Mouse (Mus musculus) brain, adult 2 months (tissue): ENCODE data around the gene Nkx3-2.

Experiments used
- DNase-seq: peaks from one replicate; pipeline ENCODE4 v3.0.0; 2011; ENCODE audit warnings: low read depth, low spot score

Nkx3-2 gene

DNA sequence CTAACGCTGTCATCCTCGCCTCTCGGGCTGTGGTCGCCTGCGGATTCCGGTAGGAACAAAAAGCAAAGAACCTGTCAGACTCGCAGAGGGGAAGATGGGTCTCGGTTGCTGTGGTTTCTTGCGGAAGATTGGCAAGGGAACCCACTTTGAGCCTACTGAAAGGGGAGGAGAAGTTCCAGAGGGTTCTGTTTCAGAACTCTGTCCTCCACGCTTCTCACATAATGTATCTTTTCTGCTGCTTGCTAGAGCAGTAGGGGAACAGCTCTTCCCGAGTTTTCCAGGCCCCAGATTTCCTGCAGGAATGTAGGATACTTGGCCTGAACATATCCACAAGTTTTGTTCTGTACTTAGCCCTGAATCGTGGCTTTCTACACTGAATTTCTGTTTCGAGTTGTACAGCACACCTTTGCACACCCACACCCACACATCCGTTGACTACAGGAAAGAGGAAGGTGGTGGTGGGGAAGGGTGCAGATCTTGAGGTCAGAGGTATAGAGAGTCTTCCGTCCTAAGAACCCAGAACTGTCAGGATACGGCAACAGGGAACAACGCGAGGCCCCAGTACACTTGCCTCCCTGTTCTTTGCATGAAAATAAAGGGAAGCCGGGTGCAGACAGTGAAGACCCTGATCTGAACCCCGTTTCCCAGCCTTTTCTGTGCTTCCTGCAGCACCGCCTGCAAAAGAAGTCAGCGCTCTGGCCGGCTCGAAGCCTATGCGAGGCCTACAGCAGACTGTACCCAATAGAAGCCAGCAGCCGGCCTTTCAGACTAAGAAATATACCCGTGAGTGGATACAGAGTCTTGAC, 2.0 kb downstream of the Nkx3-2 start:
- no peak for DNase-seq

DNA sequence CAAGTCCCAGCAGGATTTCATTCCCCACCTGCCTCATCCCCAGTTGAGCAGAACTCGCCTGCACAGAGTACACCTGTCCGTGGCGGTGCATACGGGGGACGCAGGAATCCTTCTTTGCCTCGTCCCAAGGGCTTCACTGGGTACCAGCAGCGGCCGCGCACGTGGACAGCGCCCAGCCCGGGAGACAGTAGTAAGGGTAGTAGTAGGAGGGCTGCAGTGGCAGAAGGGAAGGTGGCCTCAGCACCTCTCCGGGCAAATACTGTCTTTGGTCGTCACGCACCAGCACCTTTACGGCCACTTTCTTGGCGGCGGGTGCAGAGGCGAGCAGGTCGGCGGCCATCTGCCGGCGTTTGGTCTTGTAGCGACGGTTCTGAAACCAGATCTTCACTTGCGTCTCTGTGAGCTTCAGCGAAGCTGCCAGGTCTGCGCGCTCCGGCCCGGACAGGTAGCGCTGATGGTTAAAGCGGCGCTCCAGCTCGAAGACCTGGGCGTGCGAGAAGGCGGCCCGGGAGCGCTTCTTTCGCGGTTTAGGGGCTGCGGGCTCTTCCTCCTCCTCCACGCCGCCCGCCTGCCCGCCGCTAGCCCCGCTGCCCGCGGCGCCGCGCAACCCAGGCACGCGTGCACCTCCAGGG, 2.7 kb downstream of the Nkx3-2 start:
- DNase-seq: no peak

DNA sequence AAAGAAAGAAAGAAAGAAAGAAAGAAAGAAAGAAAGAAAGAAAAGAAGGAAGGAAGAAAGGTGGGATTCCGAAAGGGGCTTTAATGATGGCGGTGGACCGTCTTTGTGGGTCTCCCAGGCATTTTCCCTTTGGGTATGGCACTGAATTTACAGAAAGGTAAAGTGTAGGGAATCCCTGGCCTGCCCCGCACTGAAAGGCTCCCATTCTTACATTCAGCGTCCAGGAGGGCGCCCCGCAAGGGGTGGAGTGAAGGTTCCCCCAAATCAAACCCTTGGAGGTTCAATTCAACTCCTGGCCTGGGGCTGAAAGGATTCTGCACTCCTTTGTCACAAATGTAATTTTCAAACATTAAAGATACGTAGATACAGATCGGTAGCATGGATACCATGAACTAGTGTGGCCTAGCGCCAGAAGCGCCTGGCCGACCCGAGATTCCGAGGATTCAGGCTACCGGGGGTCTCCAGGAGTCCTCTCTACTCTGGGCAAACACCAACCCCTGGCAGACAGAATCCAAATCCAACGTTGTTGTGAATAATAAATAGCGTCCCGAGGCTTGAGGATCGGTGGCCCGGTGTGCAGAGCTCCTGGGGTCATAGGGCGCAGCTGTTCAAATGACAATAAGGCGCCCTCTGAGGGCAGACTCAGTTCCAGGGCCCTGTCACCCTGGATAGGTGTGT, 3.3 kb downstream of the Nkx3-2 start:
- DNase-seq: no peak

DNA sequence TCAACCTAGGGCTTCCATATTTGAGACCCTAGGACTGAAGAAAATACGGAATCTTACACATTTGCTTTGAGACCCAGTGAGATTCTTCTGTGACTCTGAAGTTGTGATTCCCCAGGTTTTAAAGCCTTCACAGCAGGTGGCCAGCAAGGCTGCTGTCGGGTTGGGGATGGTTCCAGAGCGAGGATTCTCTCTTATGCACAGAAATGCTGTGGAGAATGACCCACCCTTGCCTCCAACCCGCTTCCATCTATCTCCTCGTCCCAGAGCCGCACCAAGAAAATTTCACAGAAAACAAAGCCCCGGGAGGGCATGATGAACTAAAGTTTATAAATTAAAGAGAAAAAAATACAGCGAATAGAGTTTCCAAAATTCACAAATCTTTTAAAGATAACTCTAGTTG, 4.2 kb downstream of the Nkx3-2 start:
- no peak for DNase-seq

DNA sequence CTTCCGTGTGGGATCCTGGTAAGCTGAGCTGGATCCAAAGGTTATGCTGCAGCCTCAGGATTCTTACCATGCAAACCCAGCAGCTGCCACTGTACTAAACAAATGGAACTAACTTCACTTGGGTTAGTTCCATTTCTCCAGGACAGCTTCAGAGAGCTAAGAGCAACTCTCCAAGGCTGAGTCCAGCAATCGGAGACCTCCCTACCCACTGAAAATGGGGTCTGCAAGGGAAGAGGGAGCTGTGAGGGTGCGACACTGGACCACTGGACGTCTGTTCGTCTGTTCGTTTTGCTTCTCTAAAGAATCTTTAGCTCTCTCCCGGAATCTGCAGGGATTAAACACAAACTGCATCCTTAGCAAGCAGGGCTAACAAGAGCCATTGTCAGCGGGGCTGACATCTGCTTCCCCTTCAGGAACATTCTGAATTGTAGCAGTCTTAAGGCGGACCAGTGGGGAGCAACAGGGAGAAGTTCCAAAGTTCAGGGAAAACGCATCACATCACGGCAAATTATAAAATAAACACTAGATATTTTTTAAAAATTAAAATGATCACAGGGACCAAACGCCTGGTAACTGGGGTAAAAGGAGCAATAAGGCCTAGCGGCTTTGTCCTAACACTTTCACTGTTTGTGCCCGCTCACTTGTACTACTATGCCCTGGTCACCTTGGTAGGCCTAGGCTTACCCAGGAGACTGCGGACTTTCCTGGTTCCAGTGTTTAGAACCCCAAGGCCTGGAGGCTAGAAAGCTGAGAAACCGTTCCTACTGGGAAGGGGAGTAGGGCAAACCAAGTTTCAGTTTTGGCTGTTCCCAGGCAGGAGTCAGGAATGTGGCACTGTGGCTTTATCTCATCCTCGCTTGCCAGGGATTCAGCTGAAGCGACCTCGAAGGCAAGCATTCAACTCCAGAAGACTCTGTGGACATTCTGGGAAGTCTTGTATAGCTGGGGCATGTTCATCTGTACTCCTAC, 5.3 kb downstream of the Nkx3-2 start:
- DNase-seq: no peak

DNA sequence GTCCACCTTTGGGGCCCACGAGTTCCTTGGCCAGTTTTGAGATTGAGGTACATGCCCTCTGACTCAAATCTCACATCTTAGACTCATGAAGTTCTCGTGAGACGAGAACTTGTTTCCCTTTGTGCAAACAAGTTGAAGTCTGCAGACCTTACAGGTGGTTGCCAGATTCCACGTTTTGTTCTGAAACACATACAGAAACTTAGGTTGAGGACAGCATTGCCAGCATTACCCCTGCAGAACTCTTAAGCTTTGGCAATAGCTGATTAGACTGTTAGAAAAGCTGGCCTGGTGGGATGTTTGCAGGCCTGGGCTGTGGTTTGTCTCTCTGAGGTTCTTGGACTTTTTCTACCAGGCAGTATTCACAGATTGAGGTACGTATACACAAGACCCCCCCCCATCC, 7.0 kb downstream of the Nkx3-2 start:
- no peak for DNase-seq

DNA sequence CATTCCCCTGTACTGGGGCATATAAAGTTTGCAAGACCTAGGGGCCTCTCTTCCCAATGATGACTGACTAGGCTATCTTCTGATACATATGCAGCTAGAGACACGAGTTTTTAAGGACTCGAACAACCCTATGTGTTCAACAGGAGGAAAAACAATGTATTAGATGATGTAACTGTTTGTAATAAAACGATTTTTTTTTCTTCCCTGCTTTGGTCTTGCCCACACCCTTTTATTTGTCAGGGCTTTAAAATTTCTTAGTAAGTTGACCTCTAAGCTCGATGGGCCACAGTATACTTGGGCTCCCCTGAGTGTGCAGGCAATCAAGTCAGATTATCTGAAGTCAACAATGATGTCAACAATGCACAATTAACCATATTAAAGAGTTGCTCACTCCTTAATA, 7.9 kb downstream of the Nkx3-2 start:
- no peak for DNase-seq

DNA sequence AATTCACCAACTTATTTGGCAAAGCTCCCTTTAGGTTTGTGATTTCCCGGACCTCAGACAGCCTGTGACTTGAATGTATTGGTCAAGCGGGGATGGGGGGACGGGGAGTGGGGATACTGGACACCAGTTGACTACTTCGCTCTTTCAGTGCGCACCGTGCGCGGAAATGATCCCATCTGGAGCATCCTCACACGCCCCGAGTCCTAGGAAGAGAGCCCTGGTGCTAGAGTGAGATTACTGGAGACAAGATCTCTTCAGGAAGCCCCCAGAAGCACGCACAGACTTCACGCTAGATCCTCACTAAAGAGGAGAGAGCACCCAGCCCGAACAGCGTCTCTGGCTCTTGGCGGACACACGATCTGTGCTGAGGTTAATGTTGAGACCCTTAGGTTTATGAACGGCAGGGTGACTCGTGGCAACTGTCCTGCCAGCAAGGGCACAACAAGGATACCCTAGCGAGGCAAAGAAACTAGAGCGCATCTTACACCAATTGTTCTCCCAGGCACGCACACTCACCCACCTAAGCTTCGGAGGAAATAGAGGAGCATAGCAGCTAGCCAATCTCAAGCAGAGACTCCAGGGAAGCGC, 8.8 kb downstream of the Nkx3-2 start:
- no peak for DNase-seq

DNA sequence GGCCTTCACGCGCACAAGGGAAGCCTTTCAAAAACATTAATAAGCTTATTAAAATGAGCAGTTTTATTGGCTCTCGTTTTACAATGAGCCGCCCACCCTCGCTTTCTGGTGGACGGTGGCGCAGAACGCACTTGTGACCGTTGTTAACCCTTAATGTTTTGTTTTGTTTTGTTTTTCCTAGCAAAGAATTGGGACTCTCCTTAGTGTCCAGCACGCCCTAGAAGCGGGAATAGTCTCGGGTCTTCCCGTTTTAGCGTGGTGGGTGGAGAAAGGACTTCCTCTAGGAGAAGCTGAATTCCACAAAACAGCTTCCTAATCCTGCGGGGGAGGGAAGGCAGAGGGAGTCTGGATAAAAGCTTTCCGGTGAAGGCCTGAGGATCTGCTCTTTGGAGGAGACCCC, 9.5 kb downstream of the Nkx3-2 start:
- DNase-seq: no peak

DNA sequence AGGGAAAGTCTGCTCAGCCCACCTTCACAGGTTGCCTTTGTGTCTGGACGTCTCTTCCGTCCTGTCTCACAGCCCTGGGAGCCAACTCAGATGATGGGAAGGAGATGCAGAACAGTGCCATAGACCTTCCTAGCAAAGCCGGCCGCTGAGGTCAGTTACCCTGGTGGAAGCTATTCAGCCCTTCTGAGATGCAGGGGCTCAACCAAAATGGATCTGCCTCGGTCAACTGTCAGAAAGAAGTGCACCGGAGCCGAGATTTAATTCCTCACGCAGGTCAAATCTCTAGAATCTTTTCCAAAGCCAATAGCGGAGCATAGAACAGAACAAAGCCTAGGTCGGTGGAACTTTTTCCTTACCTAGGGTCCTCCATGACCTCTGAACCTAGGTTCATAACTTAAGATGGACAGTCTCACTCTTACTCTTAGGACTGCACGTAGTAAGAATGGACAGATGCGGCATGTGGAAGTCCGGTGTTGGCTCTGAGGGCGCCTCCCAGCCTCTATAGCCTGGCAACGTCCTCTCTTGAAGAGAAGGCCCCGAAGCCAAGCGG, 10.0 kb downstream of the Nkx3-2 start:
- no peak for DNase-seq

DNA sequence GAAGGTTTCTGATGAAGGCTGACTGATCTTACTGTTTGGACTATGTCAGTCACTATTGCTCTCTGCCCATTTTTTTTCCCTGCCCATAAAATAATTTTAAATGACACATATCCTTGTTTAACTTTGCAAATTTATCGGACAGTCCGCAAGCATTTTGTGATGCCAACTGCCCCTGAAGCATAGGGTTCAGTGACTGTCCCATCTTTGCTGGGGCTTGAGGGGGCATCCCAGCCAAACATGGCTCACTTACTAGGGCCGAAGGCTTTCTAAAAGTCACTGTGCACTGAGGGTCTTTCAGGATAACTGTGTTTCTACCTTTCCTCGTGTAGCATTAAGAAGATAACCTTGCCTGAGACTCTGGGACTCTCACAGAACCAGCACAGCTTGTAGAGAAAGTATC, 11.6 kb downstream of the Nkx3-2 start:
- no peak for DNase-seq

DNA sequence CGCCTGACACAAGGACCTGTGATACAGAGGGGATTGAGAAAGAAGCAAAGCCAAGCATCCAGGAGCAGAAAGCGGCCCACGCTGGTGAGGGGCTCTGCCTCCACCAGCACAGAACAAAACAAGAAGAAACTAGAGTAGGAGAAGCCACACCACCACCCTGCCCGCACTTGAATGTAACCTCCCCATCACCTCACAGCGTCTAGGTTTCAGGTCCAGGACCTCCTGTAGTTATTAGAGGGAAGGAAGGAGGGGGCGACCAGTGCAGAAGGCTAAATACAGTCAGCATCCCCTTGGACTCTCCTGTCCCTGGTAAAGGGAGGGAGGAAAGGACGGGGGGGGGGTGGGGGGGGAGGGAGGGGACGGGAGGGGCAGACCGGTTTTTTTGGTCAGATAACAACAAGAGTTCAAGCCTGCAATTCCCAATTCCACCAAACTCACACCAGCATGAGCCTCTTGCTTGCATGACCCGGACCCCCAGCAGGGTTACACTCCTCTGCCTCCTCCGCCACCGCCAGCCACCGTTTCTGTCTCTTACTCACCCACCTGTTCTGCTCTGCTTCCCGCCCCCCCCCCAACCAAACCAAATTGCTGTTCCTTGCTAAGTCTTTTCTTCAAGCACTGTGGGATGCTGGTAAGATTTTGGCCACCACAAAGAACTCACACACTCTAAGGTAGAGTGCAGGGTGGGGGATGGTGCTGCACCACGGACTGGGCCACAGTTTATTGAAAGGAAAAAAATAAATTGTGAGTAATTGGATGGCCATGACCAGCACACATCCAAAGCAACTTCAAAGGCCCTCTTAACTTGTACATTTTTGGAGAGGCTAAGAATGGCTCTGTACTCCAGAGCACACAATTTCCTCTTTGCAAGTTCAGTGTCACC, 19.2 kb downstream of the Nkx3-2 start:
- no peak for DNase-seq

DNA sequence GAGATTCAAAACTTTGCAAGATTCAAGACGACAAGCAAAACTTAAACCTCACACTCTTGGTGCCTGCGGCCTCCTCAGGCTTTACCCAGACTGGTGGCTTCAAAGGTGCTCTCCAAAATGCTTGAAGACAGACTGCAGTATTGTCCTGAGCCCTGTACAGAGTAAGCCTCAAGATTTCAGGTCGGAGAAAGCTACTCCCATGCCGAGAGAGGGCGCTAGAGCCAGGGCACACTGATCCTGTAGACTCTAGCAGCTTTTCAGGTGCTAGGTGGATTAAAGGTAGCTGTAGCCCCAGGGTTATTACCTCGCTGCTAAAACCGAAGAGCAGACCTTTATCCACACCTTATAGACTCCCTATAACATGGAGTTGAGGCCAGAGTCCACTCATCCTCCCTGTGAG, 20.1 kb downstream of the Nkx3-2 start:
- no peak for DNase-seq

DNA sequence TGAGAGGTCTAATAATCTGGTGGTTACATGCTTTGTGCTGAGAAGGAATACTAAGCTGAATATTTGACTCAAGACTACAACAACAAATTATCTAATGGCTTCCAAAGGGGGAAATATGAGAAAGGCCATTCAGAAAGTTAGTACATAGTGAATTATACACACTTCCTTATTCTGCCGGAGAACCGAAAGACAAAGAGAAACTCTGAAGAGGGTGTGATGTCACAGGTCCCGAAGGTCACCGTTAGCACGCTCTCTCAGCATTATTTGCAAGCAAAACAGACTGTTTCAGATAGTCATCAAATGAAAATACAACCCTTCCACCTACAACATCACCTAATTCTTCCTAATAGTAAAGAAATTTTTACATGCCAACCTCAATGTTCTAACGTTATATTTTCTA, 25.5 kb downstream of the Nkx3-2 start:
- DNase-seq: no peak

DNA sequence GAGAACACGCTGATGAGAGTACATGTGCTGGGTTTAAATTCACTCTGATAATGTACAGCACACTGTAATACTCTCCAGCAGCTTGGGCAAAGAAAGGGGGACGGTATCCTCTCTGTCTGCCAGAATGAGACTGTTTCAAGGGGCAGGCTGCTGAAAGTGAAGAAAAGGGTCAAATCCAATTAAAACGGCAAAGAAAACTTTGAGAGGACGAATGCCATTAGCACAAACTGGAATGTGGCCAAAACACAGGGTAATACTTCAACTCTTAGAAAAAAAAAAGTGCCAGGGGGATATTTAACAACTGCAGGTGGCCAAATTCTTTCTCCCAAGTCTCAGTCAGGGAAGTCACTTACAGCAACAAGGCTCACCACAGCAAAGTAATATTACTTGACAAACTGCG, 27.3 kb downstream of the Nkx3-2 start:
- no peak for DNase-seq

DNA sequence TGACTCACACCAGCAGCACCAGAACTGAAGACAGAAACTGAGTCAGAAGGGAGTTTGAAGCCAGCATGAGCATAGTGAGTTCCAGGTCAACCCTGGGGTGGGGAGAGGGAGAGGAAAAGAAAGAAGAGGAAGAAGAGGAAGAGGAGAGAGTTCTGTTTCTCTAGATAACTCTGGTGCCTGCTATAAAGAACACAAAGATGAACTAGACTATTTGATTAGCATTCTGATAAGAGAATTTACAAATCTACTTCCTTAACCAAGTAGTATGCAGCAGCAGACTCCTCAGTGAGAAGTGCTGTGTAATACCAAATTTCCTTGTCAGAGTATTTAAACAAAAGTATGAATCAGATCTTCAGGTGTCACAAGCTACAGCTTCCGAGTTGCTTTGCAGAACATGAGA, 37.3 kb downstream of the Nkx3-2 start:
- no peak for DNase-seq

DNA sequence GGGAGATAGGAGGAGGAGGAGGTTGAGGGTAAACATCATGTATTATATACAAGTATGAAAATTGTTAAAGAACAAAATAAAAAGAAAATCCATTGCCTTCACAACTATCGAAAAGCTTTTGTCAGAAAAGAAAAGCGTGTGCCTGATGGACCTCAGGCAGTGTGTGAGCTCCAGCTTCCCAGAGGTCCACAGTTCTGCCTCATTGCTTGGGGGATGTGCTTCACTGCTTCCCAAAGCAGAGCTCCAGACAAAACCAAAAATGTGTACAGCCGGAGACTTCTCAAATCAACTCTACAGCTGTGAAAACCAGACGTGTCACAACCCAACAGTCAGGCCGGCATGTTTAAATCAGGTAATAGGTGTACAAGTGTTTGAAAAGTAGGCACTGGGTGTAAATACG, 38.7 kb downstream of the Nkx3-2 start:
- no peak for DNase-seq
